Mouse (Mus musculus): Measurements from ENCODE around the gene Phgr1.

The Phgr1 gene

DNA sequence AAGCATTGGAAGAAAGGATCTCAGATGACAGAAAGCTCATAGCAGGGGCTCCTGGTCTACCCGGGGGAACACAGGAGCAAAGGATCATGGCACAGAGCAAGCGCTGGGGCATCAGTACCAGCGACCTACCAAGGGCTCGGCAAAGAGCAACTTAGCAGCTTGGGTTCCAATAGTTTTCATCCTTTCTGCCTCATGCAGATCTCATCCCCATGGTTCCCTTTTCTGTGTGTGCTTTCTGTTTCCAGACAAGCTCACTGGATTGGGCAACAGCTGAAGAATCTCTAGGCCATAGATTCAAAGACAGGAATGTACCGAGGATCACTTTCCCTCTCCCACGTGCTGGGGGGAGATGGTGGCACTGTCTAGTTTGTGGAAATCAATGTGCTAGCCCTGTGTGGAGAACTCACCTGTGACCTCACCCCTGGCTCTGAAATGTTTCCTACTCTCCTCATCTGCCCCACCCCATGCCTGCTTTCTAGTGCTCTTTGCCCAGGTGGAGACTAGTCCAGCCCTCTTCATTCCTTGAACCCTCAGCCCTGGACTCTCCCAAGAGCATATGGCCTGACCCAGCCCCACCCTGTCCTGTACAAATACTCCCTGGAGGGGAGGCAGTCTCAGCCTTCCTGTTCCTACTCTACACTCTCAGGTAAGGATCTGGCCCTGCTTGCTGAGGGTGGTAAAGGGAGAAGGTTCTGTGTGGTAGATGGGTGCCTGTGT lies at the start of gene Phgr1:
Gene Phgr1 (plus strand): TSS at position 612 of the 717 bp plus-strand sequence.
- in situ Hi-C loops (cut with MboI, MseI), result no loop called here

DNA sequence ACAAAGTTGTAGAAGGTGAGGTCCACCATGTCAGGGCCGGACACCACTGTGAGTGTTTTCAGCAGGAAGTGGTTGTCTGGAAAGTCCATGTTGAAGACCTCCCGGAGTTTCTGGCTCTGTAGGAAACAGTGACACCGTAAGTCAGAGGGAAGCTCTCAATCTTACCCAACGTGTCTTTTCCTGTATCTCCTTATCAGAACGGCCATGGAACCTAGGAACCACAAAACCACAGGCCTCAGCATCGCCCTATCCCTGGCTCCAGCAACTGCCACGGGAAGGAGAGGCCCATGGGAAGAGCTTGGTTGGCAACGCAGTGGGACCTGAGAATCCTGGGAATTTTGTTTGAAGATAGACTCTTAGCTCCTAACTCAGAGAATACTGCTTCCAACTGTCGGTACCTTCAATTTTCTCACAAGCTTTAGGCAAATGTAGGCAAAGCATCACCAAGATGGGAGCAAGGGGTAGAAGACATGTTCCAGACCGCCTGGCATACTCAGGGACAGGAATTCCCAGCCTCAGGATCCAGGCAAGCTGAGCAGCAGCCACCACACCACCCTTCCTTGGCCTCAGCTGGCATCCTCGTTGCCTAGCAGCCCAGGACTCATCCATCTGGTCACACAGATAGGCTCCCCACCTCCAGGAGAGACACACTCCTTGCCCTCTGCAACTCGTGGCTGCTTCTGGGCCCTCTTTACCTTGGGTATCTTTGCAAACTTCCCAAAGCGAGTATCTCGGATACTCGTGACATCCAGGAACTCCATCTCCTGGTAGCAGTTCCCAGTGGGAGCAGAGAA lies 48.7 kb upstream of the Phgr1 start:
- in situ Hi-C loops (cut with MboI, MseI), result no loop called here

DNA sequence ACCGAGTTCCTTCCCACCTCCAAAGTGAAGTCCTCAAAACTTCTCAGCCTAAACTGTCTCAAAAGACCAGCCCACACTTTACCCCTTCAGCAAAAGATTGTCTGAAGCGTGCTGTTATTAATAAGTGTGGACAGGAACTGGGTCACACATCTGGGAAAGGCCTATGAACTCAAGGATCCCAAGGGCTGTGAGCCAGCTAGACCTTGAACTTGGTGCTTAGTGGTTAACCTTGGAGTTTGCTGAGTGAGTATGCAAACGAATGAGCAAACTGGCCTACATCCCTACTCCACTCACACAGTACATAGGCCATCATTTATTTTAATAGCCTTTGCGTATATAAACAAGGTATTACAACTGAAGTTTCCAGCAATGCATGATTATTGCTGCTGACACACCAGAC lies 47.1 kb upstream of the Phgr1 start:
- in situ Hi-C loops (cut with MboI, MseI), result no loop called here

DNA sequence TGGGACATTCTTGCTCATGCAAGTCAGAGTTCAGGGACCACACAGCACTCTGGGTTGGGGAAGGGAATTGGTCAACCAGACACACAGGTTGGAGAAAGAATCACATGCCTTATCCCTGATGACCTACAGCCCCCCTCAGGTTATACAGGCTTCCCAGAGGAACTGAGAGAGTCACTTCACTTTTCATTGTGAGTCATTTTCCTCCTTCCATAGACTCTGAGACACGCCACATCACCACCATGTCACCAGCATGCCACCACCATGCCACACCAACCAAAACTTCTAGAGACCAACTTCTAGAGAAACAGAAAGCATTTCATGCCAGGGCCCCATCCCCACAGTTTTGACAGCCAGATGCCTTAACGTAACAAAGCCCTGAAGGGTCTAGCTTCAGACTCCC lies 45.7 kb upstream of the Phgr1 start:
- in situ Hi-C loops (cut with MboI, MseI), result no loop called here

DNA sequence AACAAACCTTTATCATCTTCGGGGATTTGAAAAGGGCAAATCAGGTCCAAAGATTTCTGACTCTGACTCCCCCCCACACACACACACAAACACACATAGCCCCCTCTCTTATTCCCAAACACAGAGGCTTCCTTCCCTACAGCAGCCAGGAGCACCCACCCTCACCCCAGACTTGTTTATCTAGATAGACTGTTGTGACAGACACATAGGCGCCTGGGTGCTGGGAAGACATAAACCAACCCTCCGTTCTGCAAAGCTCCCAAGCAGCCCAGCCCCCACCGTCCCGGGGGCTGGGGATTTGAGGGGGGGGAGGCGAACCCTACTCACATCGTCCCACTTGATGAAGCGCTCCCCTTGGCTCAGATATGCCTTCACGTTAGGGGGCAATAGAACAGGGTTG lies 44.7 kb upstream of the Phgr1 start:
- in situ Hi-C loops (cut with MboI, MseI), result no loop called here

DNA sequence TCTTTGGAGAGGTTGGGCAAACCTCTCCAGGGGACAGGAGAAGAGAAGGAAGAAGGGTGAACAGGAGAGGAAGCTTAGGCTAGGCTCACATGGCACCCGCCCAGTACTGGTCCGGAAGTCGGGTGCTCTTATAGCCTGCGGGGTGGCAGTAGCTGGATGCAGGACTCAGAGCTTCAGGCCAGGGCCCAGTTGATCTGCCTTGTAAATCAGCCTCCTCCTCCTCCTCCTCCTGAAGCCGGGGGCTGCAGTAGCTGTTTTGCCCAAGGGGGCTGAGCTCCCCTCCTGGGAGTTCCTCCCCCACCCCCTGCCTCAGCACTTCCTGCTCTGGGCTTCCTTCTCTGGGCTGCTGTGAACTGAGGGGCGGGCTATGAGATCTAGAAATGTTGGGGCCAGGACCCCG lies 44.2 kb upstream of the Phgr1 start, which contains the start of gene Plcb2:
Gene Plcb2 (minus strand): TSS at position 102 of the 400 bp plus-strand sequence.
- in situ Hi-C loops (cut with MboI, MseI), result no loop called here

DNA sequence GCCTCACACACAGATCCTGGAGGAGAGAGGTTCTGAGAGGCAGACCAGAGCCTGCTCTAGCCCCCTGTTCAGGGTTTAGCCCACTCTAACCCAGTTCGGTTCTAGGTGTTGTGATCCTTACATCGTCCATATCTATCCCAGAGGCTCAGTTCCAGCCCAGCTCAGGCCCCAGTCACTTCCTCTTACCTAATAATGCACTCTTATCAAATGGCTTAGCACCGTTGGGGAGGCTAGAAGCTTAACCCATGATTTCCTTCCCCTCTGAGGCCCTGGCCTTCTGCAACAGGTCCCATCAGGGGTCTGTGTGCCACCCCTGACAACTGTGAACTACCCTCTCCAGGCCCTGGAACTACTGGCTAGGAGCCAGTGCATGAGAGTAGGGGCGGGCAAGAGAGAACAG lies 43.4 kb upstream of the Phgr1 start:
- in situ Hi-C loops (cut with MboI, MseI), result no loop called here

DNA sequence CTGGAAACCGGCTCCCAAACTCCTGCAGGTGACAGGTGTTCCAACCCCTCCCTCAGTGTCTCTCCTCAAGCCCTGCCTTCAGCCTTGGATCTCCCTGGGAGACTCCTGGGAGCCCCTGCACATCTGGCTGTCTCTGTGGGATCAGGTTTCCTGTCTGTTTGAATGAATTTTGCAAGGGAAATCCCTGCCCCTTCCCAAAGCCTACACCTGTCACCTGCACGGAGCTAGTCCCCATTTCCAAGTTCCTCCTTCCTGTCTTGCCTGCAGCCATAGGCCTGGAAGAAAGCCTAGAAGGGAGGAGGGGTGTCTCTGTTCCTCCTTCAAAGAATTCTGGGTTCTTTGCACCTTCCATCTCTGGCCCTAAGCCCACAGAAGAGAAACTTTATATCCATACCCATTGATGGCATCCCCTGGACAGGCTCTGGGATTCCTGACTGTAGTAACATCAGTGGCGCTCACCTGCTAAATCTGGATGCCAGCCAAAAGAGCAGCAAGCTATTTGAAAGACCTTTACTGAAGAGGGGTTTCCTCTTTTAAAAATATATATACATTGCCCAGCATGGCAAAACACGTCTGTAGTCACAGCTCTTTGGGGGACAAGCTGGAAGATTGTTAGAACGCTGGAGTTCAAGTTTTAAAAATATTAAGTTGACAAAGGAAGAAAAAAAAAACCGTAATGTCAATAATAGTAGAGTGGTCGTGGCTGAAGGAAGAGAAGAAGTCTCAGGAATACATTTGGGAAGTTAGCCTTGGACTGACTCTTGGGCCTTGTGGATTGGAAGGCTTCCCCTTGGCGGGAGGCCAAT lies 42.5 kb upstream of the Phgr1 start:
- in situ Hi-C loops (cut with MboI, MseI), result no loop called here

DNA sequence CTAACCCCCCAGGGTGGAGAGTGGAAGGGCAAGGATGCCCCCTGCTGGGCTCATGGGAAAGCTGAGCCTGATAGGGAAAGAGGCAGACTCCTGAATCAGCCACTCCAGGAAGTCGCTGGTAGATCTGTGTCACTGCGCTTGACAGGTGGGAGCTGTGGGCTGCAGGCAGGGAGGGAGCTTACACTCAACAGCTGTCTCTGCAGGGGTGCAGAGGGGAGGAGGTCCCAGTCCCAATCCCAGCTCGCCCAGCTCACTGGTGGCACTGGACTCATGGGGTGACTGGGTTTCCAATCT lies 42.0 kb upstream of the Phgr1 start:
- in situ Hi-C loops (cut with MboI, MseI), result no loop called here

DNA sequence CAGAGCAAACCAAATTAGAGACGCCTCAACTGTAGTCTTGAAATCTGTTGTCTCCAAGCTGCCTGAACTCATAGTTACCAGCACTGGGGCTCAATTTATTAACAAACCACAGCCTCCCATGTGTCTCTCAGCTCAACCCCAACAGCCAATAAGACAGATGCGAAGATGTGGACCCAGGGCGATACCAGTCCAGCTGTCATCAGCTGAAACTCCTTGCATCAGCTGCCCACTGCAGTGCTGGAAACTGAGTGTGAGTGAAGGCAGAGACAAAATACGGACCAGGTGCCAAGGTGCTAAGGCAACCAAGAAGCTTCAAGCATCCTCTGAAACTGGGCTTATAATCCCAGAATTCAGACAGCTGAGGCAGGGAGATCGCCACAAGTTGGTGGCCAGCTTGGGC lies 40.6 kb upstream of the Phgr1 start:
- in situ Hi-C loops (cut with MboI, MseI), result no loop called here

DNA sequence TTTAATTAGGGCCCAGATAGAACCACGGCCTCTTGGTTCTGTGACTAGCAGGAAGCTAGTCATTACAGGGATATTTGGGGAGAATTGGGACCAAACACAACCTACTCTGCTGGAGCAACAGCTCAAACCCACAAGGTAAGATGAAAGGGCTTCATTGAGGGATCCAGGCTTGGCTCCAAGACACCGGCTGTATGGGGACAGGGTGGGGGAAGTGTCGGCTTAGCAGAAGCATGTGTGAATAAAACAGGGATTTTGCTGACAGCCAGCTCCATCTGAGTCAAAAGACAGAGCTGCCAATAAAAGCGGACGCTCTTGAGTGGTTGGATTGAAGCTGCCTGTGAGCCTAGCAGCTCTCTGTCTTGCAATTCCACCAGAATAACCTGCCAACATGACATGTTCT lies 39.2 kb upstream of the Phgr1 start:
- in situ Hi-C loops (cut with MboI, MseI), result no loop called here

DNA sequence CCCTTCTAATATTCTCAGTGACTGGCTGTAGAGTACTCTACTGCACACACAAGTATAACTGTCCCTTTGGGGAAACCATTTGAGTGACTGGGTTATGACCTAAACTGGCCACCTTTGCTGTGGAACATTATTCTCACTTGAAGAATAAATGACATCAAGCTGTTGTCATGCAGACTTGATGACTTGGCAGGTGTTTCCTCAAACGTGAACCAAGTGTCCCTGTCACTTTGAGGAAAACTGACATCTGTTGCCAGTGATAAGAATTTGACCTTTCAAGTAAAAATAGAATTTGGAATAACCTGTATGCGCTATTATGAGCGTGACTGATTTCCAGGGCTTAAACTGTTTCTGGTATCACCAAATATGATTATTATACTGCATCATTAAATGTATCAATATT lies 32.2 kb upstream of the Phgr1 start:
- in situ Hi-C loops (cut with MboI, MseI), result no loop called here

DNA sequence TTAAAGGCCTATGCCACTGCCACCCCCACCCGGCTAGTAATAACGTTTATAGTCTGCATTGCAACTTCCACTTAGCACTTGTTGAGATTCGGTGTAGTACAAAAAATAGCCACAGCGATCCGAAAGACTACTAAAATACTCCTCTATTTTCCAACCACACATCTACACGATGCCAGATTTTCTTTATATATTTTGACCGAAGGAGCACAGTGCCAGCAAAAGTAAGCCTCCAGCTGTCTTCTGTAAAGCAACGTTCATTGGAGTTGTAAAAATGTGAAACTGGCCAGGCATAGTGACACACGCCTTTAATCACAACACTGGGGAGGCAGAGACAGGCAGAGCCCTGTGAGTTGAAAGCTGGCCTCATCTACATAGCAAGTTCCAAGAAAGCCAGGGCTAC lies 31.4 kb upstream of the Phgr1 start:
- in situ Hi-C loops (cut with MboI, MseI), result no loop called here

DNA sequence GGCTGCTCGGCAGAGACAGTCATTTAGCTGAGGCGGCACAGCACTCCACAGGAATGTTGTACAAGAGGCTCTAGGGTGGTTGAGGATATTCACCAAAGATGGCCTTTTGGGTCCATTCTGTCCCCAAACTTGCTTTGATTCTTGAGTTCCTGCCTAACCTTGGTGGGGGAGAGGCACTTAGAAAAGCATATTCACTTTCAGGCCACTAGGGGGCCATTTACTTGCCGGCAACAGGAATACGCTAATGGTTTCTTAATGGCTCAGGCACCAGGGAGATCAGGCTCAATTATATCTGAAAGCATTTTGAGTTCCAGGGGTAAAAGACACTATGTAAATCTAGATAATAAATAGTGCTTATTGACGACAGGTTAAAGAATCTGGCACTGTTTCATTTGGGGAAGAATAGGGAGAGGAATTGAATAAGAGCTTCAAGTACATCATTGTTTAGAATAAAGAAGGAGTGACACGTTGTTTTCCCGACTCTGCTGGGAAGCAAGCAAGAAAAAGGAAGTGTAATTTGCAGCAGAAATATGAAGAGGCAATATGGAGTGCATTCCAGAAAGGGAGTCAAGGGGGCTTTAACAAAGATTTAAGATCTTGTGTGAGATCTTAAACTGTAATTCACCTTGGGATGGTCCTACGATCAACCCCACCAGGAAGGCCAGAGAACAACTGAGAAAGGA lies 29.2 kb upstream of the Phgr1 start:
- in situ Hi-C loops (cut with MboI, MseI), result no loop called here

DNA sequence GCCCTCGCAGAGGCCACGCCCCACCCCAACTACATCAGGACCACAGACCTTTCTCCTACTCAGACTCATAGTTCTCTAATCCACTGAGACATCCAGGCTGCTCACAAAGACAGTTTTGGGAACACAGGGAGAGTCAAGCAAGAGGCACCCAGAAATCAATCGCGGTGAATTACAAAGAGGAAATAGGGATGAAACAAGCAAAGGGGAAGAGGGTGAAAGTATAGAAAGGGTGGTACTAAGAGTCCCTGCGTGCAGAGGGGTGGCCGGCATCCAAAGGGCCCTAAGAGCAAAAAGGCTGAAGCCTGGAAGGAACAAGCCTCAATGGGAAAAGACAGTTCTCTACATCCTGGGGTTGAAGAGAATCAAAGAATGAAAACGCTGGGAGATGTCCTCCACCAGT lies 27.9 kb upstream of the Phgr1 start:
- in situ Hi-C loops (cut with MboI, MseI), result no loop called here

DNA sequence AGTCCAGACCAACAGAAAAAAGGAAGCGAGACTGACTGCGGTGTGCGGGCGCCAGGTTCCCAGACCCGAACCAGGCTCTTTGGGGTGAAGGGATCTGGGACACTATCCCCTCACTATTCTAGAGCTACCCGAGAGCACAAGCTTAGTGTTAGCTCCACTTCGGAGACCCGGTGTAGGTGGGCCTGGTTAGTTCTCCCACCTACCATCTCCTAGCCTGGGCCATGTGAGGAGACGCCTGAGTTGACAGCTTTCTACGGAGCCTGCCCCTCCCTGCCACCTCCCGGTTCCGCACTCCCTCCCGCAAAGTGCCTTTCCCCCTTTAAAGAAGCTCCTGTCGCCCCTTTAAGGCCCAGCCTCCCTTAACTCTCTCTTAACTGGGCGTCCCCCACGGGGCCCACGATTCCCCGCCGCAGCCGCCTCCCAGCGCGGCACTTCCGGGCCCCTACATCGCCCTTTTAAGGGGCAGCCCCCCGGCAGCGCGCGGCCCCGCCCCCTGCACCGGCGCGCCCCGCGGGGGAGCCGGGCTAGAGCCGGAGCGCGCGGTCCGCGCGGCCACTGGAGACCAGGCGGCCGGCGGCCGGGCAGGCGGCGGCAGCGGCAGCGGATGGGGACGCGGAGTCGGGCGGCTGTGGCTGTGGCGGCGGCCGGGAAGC lies 27.2 kb upstream of the Phgr1 start, which contains the start of gene Inafm2:
Gene Inafm2 (plus strand): TSS at position 527 of the 653 bp plus-strand sequence.
- in situ Hi-C loops (cut with MboI, MseI), result no loop called here

DNA sequence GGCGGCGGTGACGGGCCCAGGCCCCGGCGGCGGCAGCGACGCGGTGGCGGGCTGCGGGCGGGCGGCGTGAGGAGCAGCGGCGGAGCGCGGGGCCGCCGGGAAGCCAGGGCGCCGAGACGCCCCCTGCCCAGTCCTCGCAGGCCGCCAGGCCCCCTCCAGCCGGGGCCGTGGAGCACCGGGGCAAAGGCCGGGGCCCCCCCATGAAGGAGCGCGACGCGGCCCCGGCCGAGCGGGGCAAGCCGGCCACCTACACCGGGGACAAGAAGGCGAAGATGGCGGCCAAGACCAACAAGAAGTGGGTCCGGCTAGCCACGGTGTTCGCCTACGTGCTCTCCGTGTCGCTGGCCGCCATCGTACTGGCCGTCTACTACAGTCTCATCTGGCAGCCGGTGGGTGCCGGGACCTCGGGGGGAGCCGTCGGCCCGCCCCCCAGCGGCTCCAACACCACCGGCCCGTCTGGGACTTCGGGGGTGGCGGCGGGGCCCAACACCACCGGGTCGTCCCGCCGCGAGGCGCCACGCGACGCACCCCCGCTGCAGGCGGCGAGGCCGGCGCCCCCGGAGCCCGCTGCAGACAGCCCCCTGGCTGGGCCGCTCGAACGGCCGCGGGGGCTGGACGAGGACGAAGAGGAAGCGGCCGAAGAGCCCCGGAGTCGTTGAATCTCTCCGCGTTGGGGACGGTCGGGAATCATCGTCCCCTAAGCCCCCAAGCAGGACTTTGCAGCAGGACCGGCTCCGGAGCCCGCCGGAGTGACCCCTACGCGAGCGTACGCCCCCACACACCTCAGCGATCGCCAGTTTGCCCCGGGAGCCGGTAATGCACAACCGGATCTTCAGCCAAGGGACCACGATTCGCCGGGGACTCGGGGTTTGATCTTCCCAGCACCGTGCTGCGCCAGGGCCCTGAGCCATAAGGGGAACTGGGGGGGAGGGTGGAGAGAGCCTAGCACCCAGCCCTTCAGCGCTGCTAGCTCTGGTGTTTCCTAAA lies 26.4 kb upstream of the Phgr1 start:
- in situ Hi-C loops (cut with MboI, MseI), result no loop called here

DNA sequence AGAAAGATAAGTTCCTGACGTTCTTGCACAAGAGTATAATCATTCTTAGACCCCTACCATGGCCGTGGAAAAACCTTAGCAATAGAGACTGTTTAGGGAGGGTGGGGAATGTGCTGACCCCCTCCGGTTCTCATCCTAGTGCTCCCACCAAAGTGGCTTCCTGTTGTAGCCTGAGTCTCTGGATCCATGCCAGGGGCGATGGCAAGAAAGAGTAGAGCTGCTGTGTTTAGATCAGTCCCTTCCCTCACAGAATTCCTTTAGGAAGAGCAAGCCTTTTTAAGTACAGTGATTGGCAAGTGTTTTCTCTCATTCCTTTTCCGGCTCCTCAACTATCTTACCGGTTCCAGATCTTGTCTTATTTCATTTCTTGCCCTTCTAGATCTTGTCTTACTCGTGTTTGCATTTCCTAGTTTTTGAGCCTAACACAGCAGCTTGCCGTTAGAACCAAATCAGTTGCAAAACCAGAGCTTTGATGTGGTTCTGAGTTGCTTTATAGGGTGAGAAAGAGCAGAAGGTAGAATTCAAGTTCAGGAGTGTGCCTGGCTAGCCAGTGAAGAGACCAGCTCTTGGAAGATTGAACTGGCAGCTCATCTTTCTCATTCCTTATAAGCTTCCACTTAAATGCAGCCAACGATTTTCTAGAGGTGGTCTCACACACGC lies 25.1 kb upstream of the Phgr1 start:
- in situ Hi-C loops (cut with MboI, MseI), result no loop called here

DNA sequence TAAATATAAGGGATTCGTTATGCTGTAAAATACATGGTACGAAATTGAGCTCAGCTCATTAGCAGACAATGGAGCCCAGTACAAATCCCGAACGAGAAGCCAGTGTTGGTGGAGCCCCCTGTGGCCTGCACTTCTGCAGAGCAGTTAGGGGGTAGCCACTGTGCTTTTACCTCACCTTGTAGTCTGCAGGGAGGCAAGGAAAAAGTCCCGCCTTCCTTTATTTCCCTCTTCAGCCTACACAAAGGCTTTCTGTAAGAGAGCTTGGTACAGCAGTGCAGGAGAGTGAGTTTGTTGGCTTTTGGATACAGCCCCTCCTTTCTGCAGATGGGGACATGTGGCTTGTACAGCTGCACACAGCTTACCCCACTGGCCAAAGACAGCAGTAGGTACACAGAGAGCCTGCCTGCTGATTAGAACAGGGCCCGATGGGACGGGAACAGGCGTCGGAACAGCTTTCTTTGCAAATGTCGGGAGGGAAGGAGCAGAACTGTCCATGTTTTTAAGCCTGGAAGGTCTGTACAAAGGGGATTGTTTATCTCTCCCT lies 23.2 kb upstream of the Phgr1 start:
- in situ Hi-C loops (cut with MboI, MseI), result no loop called here

Data from T-helper 1 cell (primary cell).